Mouse (Mus musculus): Measurements from ENCODE around the gene Thbs1. TPM values are rescaled to one million over a fixed set of nuclear protein-coding genes. Genes with fewer than 3 reads are reported as not detected.
A peak's percentile ranks its signal among the peaks of the same experiment; 100 is the strongest.
"Not testable (repeated sequence)": the region's sequence is repeated elsewhere in the genome, so short reads cannot be mapped to it uniquely, and the experiment has no call there.

The Thbs1 gene
- total RNA-seq, 1 experiment from 2014 or later, result 11.4 TPM

GRCm38 (mm10) chr2:118125943-118126470 lies 14.3 kb downstream of the Thbs1 start:
- ATAC-seq (replicated peaks in 1 of 2; ENCODE audit: insufficient read depth in 1 of 2, low FRiP score in 2 of 2, low TSS enrichment in 1 of 2, low read depth in 1 of 2, poor library complexity in 2 of 2, severe bottlenecking in 2 of 2), result no peak

- no peak for ATAC-seq (replicated peaks in 1 of 2; ENCODE audit: insufficient read depth in 1 of 2, low FRiP score in 2 of 2, low TSS enrichment in 1 of 2, low read depth in 1 of 2, poor library complexity in 2 of 2, severe bottlenecking in 2 of 2)
Measured at GRCm38 (mm10) chr2:118127516-118128288, 16.0 kb downstream of the Thbs1 start.

GRCm38 (mm10) chr2:118128313-118128712 lies 16.6 kb downstream of the Thbs1 start:
- ATAC-seq (replicated peaks in 1 of 2; ENCODE audit: insufficient read depth in 1 of 2, low FRiP score in 2 of 2, low TSS enrichment in 1 of 2, low read depth in 1 of 2, poor library complexity in 2 of 2, severe bottlenecking in 2 of 2), result no peak

DNA sequence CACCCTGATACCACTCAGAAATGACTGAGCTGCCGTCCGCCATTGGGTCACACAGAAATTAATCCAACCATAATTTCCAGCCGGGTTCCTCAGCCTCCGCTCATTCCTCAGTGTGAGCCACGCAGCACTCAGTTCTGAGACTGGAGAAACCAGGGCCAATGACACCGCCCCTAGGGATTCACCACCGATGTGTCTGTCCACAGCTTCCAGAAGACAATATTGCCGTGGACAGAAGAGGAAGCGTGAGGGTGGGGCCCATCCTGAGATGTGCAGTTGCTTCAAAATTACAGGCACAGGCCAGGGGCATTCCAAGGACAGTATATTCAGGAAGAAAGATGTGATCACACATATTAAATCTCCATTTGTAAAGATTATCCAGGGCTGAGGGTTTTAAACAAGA lies 25.4 kb downstream of the Thbs1 start:
- no peak for ATAC-seq (replicated peaks in 1 of 2; ENCODE audit: insufficient read depth in 1 of 2, low FRiP score in 2 of 2, low TSS enrichment in 1 of 2, low read depth in 1 of 2, poor library complexity in 2 of 2, severe bottlenecking in 2 of 2)

- no peak for ATAC-seq (replicated peaks in 1 of 2; ENCODE audit: insufficient read depth in 1 of 2, low FRiP score in 2 of 2, low TSS enrichment in 1 of 2, low read depth in 1 of 2, poor library complexity in 2 of 2, severe bottlenecking in 2 of 2)
Measured at GRCm38 (mm10) chr2:118137776-118138175, 26.1 kb downstream of the Thbs1 start.

GRCm38 (mm10) chr2:118139261-118139660 lies 27.6 kb downstream of the Thbs1 start:
- no peak for ATAC-seq (replicated peaks in 1 of 2; ENCODE audit: insufficient read depth in 1 of 2, low FRiP score in 2 of 2, low TSS enrichment in 1 of 2, low read depth in 1 of 2, poor library complexity in 2 of 2, severe bottlenecking in 2 of 2)

- no peak for ATAC-seq (replicated peaks in 1 of 2; ENCODE audit: insufficient read depth in 1 of 2, low FRiP score in 2 of 2, low TSS enrichment in 1 of 2, low read depth in 1 of 2, poor library complexity in 2 of 2, severe bottlenecking in 2 of 2)
Measured at GRCm38 (mm10) chr2:118141651-118142050, 30.0 kb downstream of the Thbs1 start.

- ATAC-seq (replicated peaks in 1 of 2; ENCODE audit: insufficient read depth in 1 of 2, low FRiP score in 2 of 2, low TSS enrichment in 1 of 2, low read depth in 1 of 2, poor library complexity in 2 of 2, severe bottlenecking in 2 of 2), result not testable (repeated sequence)
Measured at GRCm38 (mm10) chr2:118147749-118148148, 36.1 kb downstream of the Thbs1 start.

DNA sequence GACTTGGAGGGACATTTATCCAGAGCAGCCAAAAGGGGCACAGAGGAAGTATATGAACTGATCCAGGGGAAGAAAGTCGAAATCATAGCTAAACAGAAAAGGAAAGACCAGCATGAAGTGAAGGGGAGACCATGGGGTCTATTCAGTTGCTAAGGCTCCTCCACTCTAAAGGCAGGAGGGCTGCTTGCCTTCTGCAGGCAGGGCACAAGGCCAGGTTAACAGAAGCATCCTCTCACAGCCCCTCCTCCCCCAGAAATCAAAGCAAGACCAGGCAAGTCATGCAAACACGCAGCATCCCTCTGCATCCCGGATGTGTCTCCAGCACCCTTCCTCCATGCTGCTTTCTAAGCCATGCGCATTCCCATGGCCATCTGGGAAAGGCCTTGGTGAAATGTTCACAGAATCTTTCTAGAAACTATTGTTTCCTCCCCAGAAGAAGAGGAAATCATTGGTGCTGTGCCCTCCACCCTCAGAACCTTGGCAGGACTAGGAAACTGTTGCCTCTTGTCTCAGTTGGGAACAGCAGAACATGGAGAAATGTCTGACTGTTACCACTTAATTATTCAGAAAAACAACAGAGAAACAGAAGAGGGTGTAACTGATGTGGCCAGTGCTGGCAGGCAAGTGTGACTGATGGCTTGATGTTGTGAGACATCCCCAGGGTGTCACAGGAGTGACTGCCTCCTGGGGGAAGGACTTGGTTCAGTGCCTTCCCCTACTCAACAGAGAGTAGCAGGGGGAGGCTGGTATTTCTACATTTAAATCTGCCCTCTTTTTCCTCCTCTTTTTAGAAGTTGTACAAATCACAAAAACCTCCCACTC lies 36.9 kb downstream of the Thbs1 start:
- ATAC-seq (replicated peaks in 1 of 2; ENCODE audit: insufficient read depth in 1 of 2, low FRiP score in 2 of 2, low TSS enrichment in 1 of 2, low read depth in 1 of 2, poor library complexity in 2 of 2, severe bottlenecking in 2 of 2), result no peak

- no peak for ATAC-seq (replicated peaks in 1 of 2; ENCODE audit: insufficient read depth in 1 of 2, low FRiP score in 2 of 2, low TSS enrichment in 1 of 2, low read depth in 1 of 2, poor library complexity in 2 of 2, severe bottlenecking in 2 of 2)
Measured at GRCm38 (mm10) chr2:118149855-118150563, 38.3 kb downstream of the Thbs1 start.

DNA sequence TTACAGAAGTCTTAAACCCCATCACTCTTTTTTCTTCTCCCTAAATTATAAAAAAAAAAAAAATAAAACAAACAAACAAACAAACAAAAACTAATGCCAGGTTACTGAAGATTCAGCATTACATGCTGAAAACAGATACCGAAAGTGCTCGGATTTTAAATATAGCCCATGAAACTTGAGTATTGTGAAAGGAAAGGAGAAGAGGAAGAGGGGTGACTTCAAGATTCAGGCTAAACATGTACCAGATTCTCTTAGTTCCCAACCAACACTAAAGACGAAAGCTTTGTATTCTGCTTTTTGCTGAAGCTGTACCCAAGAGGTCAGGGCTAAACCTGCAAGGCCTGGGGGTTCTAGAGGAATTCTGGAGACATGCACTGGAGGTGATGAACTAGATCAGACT lies 46.4 kb downstream of the Thbs1 start:
- ATAC-seq (replicated peaks in 1 of 2; ENCODE audit: insufficient read depth in 1 of 2, low FRiP score in 2 of 2, low TSS enrichment in 1 of 2, low read depth in 1 of 2, poor library complexity in 2 of 2, severe bottlenecking in 2 of 2), result no peak

DNA sequence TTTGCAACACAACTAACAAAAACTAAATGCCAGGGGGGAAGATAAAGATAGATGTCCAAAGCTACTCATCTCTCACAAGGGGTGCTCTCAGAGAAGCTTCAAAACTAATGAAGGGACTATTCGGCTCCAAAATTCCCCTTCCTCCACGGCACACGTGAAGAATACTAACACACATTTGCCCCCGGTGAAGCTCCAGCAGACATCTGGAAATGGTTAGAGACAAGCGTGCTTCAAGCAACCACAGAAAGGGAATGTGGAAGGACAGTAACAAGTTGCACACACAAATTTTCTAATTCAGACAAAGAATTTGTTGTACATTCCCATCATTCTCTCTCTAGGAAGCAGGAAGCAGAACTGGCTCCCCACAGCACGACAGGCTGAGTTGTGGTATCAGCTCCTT lies 47.5 kb downstream of the Thbs1 start:
- no peak for ATAC-seq (replicated peaks in 1 of 2; ENCODE audit: insufficient read depth in 1 of 2, low FRiP score in 2 of 2, low TSS enrichment in 1 of 2, low read depth in 1 of 2, poor library complexity in 2 of 2, severe bottlenecking in 2 of 2)

- no peak for ATAC-seq (replicated peaks in 1 of 2; ENCODE audit: insufficient read depth in 1 of 2, low FRiP score in 2 of 2, low TSS enrichment in 1 of 2, low read depth in 1 of 2, poor library complexity in 2 of 2, severe bottlenecking in 2 of 2)
Measured at GRCm38 (mm10) chr2:118160547-118160946, 48.9 kb downstream of the Thbs1 start.

- no peak for ATAC-seq (replicated peaks in 1 of 2; ENCODE audit: insufficient read depth in 1 of 2, low FRiP score in 2 of 2, low TSS enrichment in 1 of 2, low read depth in 1 of 2, poor library complexity in 2 of 2, severe bottlenecking in 2 of 2)
Measured at GRCm38 (mm10) chr2:118160991-118161390, 49.3 kb downstream of the Thbs1 start.

- ATAC-seq (replicated peaks in 1 of 2; ENCODE audit: insufficient read depth in 1 of 2, low FRiP score in 2 of 2, low TSS enrichment in 1 of 2, low read depth in 1 of 2, poor library complexity in 2 of 2, severe bottlenecking in 2 of 2), result no peak
Measured at GRCm38 (mm10) chr2:118162486-118162885, 50.8 kb downstream of the Thbs1 start.

DNA sequence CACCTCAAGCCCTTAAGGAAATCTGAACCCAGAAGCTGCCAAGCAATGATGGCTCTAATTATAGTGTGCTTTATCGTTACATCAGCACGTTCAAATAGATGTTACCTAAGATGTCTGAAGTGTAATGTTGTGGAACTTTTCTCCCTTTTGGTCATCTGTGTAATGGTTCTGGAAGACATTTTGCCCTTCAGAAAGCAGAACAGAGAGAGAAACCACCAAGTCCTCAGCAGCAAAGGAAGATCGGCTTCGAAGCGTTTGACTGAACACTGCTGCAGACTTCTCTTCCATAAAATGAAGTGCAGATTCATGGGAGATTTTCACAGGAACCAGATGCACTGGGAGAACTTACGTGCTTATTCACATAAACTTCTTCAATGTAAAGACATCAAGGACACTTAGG lies 52.5 kb downstream of the Thbs1 start:
- ATAC-seq (replicated peaks in 1 of 2; ENCODE audit: insufficient read depth in 1 of 2, low FRiP score in 2 of 2, low TSS enrichment in 1 of 2, low read depth in 1 of 2, poor library complexity in 2 of 2, severe bottlenecking in 2 of 2), result no peak

GRCm38 (mm10) chr2:118165691-118166090 lies 54.0 kb downstream of the Thbs1 start:
- ATAC-seq (replicated peaks in 1 of 2; ENCODE audit: insufficient read depth in 1 of 2, low FRiP score in 2 of 2, low TSS enrichment in 1 of 2, low read depth in 1 of 2, poor library complexity in 2 of 2, severe bottlenecking in 2 of 2), result no peak

- ATAC-seq (replicated peaks in 1 of 2; ENCODE audit: insufficient read depth in 1 of 2, low FRiP score in 2 of 2, low TSS enrichment in 1 of 2, low read depth in 1 of 2, poor library complexity in 2 of 2, severe bottlenecking in 2 of 2), result 0 out of 4 replicates have a peak, but pooled peaks of 1 of the 2 experiments have one; percentile 22
Measured at GRCm38 (mm10) chr2:118167731-118168130, 56.1 kb downstream of the Thbs1 start.
